Mouse (Mus musculus): ENCODE data around the gene Abca8a.
"Not testable (repeated sequence)": the region's sequence is repeated elsewhere in the genome, so short reads cannot be mapped to it uniquely, and the experiment has no call there.

The Abca8a gene

GRCm38 (mm10) chr11:109987460-109988072, 108.2 kb downstream of the Abca8a start:
- not testable (repeated sequence) for DNase-seq (ENCODE audit: low spot score)

GRCm38 (mm10) chr11:109981872-109982271, 113.9 kb downstream of the Abca8a start:
- no peak for DNase-seq (ENCODE audit: low spot score)

All from adipocyte (in vitro differentiated cells).